Mouse (Mus musculus) kidney, postnatal 25 days (tissue): ENCODE data around the gene Prss36.

Experiments used
- DNase-seq, 2 experiments: peaks; one replicate each; pipeline ENCODE4 v3.0.0; 2021; ENCODE audit warnings: mixed read lengths in 2 of 2

Prss36 gene

GRCm38 (mm10) chr7:127934075-127934474 is 12.4 kb downstream of the Prss36 start:
- DNase-seq, result peak in 1 of 2 experiments; percentile 45

- DNase-seq, result peak; percentile 62 to 79
Observed at GRCm38 (mm10) chr7:127932273-127933031, 14.1 kb downstream of the Prss36 start.

GRCm38 (mm10) chr7:127931351-127932135 is 15.0 kb downstream of the Prss36 start:
- DNase-seq, result peak; percentile 84 to 89

- peak in 1 of 2 experiments; percentile 34 for DNase-seq
Observed at GRCm38 (mm10) chr7:127930636-127931035, 15.9 kb downstream of the Prss36 start.

GRCm38 (mm10) chr7:127929923-127930322 is 16.6 kb downstream of the Prss36 start, which contains the start of gene Prss8:
Prss8 (minus strand) TSS chr7:127930104.
- DNase-seq, result peak; percentile 94 to 96

GRCm38 (mm10) chr7:127928596-127928995 is 17.9 kb downstream of the Prss36 start:
- peak; percentile 52 to 81 for DNase-seq

GRCm38 (mm10) chr7:127927726-127928125 is 18.8 kb downstream of the Prss36 start:
- DNase-seq, result peak; percentile 44 to 75

- peak; percentile 84 to 93 for DNase-seq
Observed at GRCm38 (mm10) chr7:127926846-127927245, 19.7 kb downstream of the Prss36 start.

GRCm38 (mm10) chr7:127926066-127926465 is 20.5 kb downstream of the Prss36 start:
- DNase-seq, result peak; percentile 77 to 92

GRCm38 (mm10) chr7:127925252-127925651 is 21.3 kb downstream of the Prss36 start:
- peak; percentile 92 to 96 for DNase-seq

GRCm38 (mm10) chr7:127923714-127924113 is 22.8 kb downstream of the Prss36 start:
- peak; percentile 14 to 57 for DNase-seq

- DNase-seq, result no peak
Observed at GRCm38 (mm10) chr7:127922451-127923275, 23.9 kb downstream of the Prss36 start.

GRCm38 (mm10) chr7:127921516-127921915 is 25.0 kb downstream of the Prss36 start:
- DNase-seq, result peak; percentile 66 to 73

- DNase-seq, result peak; percentile 56 to 64
Observed at GRCm38 (mm10) chr7:127919290-127919689, 27.2 kb downstream of the Prss36 start.

- DNase-seq, result peak; percentile 78 to 86
Observed at GRCm38 (mm10) chr7:127918203-127918602, 28.3 kb downstream of the Prss36 start.

- no peak for DNase-seq
Observed at GRCm38 (mm10) chr7:127915293-127915692, 31.2 kb downstream of the Prss36 start.

- DNase-seq, result no peak
Observed at GRCm38 (mm10) chr7:127912938-127913337, 33.6 kb downstream of the Prss36 start.

GRCm38 (mm10) chr7:127912190-127912871 is 34.2 kb downstream of the Prss36 start, which contains the start of gene Kat8:
Kat8 (plus strand) TSS chr7:127912516.
- DNase-seq, result peak; percentile 94 to 96

- DNase-seq, result peak in 1 of 2 experiments; percentile 67
Observed at GRCm38 (mm10) chr7:127908656-127909055, 37.9 kb downstream of the Prss36 start.

GRCm38 (mm10) chr7:127907939-127908338 is 38.6 kb downstream of the Prss36 start:
- DNase-seq, result no peak

- peak; percentile 80 to 90 for DNase-seq
Observed at GRCm38 (mm10) chr7:127903971-127904796, 42.3 kb downstream of the Prss36 start, which contains the start of gene Bckdk. Bckdk (plus strand) TSS chr7:127904082.
